Mouse (Mus musculus) adrenal gland, adult 10 weeks (tissue): ENCODE data around the gene Gm2956. TPM values are rescaled to one million over a fixed set of nuclear protein-coding genes. Genes with fewer than 3 reads are reported as not detected.

Experiments used
- polyA plus RNA-seq: library from polyadenylated mRNA; stranded (reverse); fragments of 350-450 nt; fragmentation: Illumina TruSeq; extraction: RNeasy Lipid Tissue Mini Kit (QIAGEN cat#74804); gene quantifications from one replicate; pipeline ENCODE4 v1.2.3, GENCODE M21; 2014; ENCODE audit warnings: low read depth, low replicate concordance

Gm2956 gene
- polyA plus RNA-seq: not detected

DNA sequence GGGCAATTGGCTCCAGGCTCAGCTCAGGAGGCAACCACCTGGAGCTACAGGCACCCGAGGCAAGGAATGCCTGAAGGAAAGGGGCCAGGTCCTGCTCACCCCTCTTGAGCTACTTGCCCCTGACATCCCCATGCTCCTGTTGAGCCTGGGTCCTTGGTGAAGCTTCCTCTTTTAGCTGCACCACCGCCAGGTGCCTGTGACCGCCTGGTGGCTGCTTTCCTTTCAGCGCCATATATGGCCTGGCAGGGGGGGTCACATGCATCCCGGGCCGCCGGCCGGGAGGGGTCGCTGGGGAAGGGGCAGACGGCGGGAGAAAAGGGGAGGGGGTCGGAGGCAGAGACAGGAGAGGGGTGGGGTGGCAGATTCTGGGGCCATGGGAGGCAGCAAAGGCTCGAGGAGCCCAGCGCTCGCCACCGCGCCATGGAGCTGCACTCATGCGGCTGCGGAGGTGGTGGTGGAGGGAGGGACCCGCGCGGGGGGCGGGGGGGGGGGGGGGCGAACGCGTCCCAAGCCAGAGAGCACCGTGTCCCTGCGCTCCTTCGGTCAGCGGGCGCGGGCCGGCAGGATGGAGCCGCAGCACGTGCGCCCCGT lies at the start of gene Gm2956:
TSS of gene Gm2956 (plus strand) at position 541 of the 591 bp plus-strand sequence.

DNA sequence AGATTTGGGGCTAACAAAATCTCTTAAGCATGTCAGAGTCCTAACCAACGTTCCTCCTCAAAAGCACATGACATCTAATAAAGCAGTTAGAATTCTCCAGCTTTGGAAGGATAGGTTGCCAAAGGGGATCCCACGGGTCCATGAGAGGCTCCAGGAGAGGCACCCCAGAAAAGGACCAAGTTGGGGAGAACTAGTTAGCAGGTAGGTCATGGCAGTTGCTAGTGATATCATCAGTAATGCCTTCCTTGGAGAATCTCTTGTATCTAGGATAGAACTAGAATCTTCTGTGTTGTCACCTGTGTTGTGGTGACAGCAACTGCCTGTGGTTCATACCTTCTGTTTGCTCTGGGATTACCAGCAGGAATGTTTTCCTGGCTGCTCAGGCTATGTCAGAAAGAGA lies 62.4 kb downstream of the Gm2956 start, which contains the start of gene Gm10413:
TSS of gene Gm10413 (plus strand) at position 301 of the 400 bp plus-strand sequence.

Other genes with a start within 250 kb of the Gm2956 start
- gene Gm10340, start 198.6 kb upstream of the Gm2956 start, polyA plus RNA-seq: not detected
- gene Gm5795, start 144.4 kb upstream of the Gm2956 start, polyA plus RNA-seq: not detected
- 1.5 TPM for gene D830030K20Rik, start 124.1 kb upstream of the Gm2956 start, polyA plus RNA-seq
- gene Gm10413, start 62.5 kb downstream of the Gm2956 start, polyA plus RNA-seq: not detected
- not detected for gene Gm10409, start 80.0 kb downstream of the Gm2956 start, polyA plus RNA-seq
- not detected for gene Gm3005, start 95.5 kb downstream of the Gm2956 start, polyA plus RNA-seq
- gene Gm10408, start 116.8 kb downstream of the Gm2956 start, polyA plus RNA-seq: not detected